Mouse (Mus musculus) spleen, adult 2 months (tissue): Measurements from ENCODE around the gene Flt3l.

Experiments used
- CTCF ChIP-seq: fragments of 200-500 bp; IDR thresholded peaks from 2 replicates; pipeline ENCODE4 v1.5.1; 2011; ENCODE audit warnings: mild to moderate bottlenecking, inconsistent platforms; ENCODE audit not compliant: insufficient read depth, insufficient read length, insufficient replicate concordance; ENCODE audit errors: extremely low read depth
- POLR2A ChIP-seq: fragments of 200-500 bp; IDR thresholded peaks from 2 replicates; pipeline ENCODE4 v1.6.1; 2011; ENCODE audit warnings: low read depth, low read length, inconsistent platforms

DNA sequence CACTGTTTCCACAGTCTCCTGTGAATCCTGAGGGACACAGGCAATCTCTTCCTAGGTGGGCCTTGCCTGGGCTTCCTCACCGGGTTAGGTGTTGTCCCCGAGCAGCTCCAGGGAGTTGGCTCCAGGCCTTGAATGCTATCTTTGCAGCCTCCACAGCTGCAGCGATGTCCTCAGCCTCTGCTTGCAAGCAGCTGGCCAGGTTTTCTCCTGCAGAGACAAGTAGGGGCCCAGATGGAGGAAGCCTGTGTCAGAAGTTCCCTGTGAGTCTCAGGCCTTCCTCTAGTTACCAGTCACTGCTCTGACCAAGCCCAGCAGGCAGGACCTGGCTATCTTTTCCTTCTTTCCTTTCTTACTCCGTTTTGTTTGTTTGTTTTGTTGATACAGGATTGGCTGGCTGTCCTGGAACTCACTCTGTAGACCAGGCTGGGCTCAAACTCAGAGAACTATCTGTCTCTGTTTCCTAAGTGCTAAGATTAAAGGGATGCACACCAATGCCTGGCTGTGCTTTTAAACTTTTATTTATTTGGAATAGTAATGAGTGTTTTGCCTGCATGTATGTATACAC, 12.4 kb upstream of the Flt3l start:
- TF ChIP-seq CTCF (no peak), POLR2A (no peak)
